Mouse (Mus musculus) myocyte (in vitro differentiated cells): ENCODE results near the gene Tcte1. TPM values are rescaled to one million over a fixed set of nuclear protein-coding genes. Genes with fewer than 3 reads are reported as not detected.
A peak's percentile ranks its signal among the peaks of the same experiment; 100 is the strongest.

ENCODE experiments used
- H3K27me3 ChIP-seq: one replicate; pipeline ENCODE4 v1.6.1; 2011; ENCODE audit not compliant: control insufficient read depth, insufficient read depth, insufficient read length
- H3K36me3 ChIP-seq: one replicate; pipeline ENCODE4 v1.6.1; 2011; ENCODE audit not compliant: control insufficient read depth, insufficient read depth
- H3K4me2 ChIP-seq: one replicate; pipeline ENCODE4 v1.6.1; 2011; ENCODE audit warnings: low read depth, control low read depth
- H3K4me3 ChIP-seq: one replicate; pipeline ENCODE4 v1.5.1; 2011; ENCODE audit warnings: mild to moderate bottlenecking, control low read depth, moderate library complexity
- H3K79me2 ChIP-seq: one replicate; pipeline ENCODE4 v1.6.1; 2011; ENCODE audit not compliant: control insufficient read depth, insufficient read depth
- H3ac ChIP-seq: one replicate; pipeline ENCODE4 v1.6.1; 2011; ENCODE audit not compliant: control insufficient read depth, insufficient read length
- CEBPB ChIP-seq: IDR thresholded peaks from 2 replicates; pipeline ENCODE4 v1.6.1; 2011; ENCODE audit warnings: mild to moderate bottlenecking, moderate library complexity; ENCODE audit not compliant: poor library complexity, insufficient read depth, severe bottlenecking
- E2F4 ChIP-seq: IDR thresholded peaks from one replicate; pipeline ENCODE4 v1.6.1; 2011; ENCODE audit warnings: mild to moderate bottlenecking, control low read depth, moderate library complexity; ENCODE audit not compliant: insufficient read depth
- MAX ChIP-seq: IDR thresholded peaks from one replicate; pipeline ENCODE4 v1.6.1; 2011; ENCODE audit warnings: low read depth, mild to moderate bottlenecking, control low read depth
- MYOD1 ChIP-seq, 3 experiments: IDR thresholded peaks; one replicate each; pipeline ENCODE4 v1.6.1; 2011; ENCODE audit warnings: control low read depth in 2 of 3, low read depth in 2 of 3, mild to moderate bottlenecking in 2 of 3, moderate library complexity in 1 of 3; ENCODE audit not compliant: insufficient read length in 2 of 3, control insufficient read depth in 1 of 3
- MYOG ChIP-seq, 3 experiments: IDR thresholded peaks; one replicate each; pipeline ENCODE4 v1.6.1; 2011; ENCODE audit warnings: control low read depth in 2 of 3, low read depth in 2 of 3, mild to moderate bottlenecking in 2 of 3; ENCODE audit not compliant: insufficient read length in 2 of 3, control insufficient read depth in 1 of 3, insufficient read depth in 1 of 3
- POLR2A ChIP-seq: IDR thresholded peaks from one replicate; pipeline ENCODE4 v1.6.1; 2011; ENCODE audit warnings: low read depth, mild to moderate bottlenecking, control low read depth, moderate library complexity; ENCODE audit not compliant: insufficient read length
- POLR2AphosphoS2 ChIP-seq: IDR thresholded peaks from one replicate; pipeline ENCODE4 v1.6.1; 2011; ENCODE audit warnings: low read depth, control low read depth; ENCODE audit not compliant: insufficient read length
- REST ChIP-seq: IDR thresholded peaks from one replicate; pipeline ENCODE4 v1.6.1; 2011; ENCODE audit warnings: mild to moderate bottlenecking, control low read depth, moderate library complexity; ENCODE audit not compliant: insufficient read depth, insufficient read length
- SRF ChIP-seq: IDR thresholded peaks from one replicate; pipeline ENCODE4 v1.6.1; 2011; ENCODE audit warnings: low read depth; ENCODE audit not compliant: control insufficient read depth, insufficient read length
- TCF12 ChIP-seq: IDR thresholded peaks from one replicate; pipeline ENCODE4 v1.6.1; 2011; ENCODE audit warnings: mild to moderate bottlenecking, control low read depth; ENCODE audit not compliant: poor library complexity, insufficient read depth, severe bottlenecking
- TCF3 ChIP-seq: IDR thresholded peaks from one replicate; pipeline ENCODE4 v1.6.1; 2011; ENCODE audit warnings: low read depth, control low read depth; ENCODE audit not compliant: insufficient read length
- USF1 ChIP-seq: IDR thresholded peaks from one replicate; pipeline ENCODE4 v1.6.1; 2011; ENCODE audit warnings: low read depth, mild to moderate bottlenecking, control low read depth, moderate library complexity
- polyA plus RNA-seq: library from polyadenylated mRNA; unstranded; fragments of >200 nt; fragmentation: generic; extraction: Trizol; gene quantifications from one replicate; pipeline ENCODE4 v1.2.1, GENCODE M21; 2012; ENCODE audit warnings: missing spikeins

Tcte1 gene
- polyA plus RNA-seq, 1 experiment = not detected

GRCm38 (mm10) chr17:45480429-45480828 is 42.8 kb upstream of the Tcte1 start:
- no peaks in the 10 kb centered on the region for H3K79me2 ChIP-seq
- no peak overlapping the region for H3ac ChIP-seq
- no peak overlapping the region for H3K4me2 ChIP-seq
- no peak overlapping the region for H3K4me3 ChIP-seq
- no peak for TF ChIP-seq MAX
- TF ChIP-seq TCF12 = no peak
- TF ChIP-seq POLR2A = no peak
- no peaks in the 10 kb centered on the region for H3K36me3 ChIP-seq
- H3K27me3 ChIP-seq = peaks cover 10% of the 10 kb centered on the region

- no peaks in the 10 kb centered on the region for H3K79me2 ChIP-seq
- no peak overlapping the region for H3K4me2 ChIP-seq
- H3K4me3 ChIP-seq = no peak overlapping the region
- H3ac ChIP-seq = no peak overlapping the region
- TF ChIP-seq POLR2A = no peak
- TF ChIP-seq REST = no peak
- no peak for TF ChIP-seq MYOG (IDR thresholded peaks at IDR 0.05; ENCODE audit: control insufficient read depth in 1 of 3, insufficient read depth in 1 of 3, insufficient read length in 2 of 3, low read depth in 2 of 3)
- TF ChIP-seq CEBPB = no peak
- no peak for TF ChIP-seq TCF12
- TF ChIP-seq E2F4 = no peak
- TF ChIP-seq MAX = no peak
- no peak for TF ChIP-seq POLR2AphosphoS2
- no peak for TF ChIP-seq SRF
- TF ChIP-seq TCF3 = no peak
- no peak for TF ChIP-seq MYOD1 (IDR thresholded peaks at IDR 0.05; ENCODE audit: control insufficient read depth in 1 of 3, insufficient read length in 2 of 3, low read depth in 2 of 3)
- TF ChIP-seq USF1 = no peak
- no peaks in the 10 kb centered on the region for H3K36me3 ChIP-seq
- H3K27me3 ChIP-seq = peaks cover 7% of the 10 kb centered on the region
Measured at GRCm38 (mm10) chr17:45485581-45485980, 37.7 kb upstream of the Tcte1 start.

GRCm38 (mm10) chr17:45487216-45487615 is 36.0 kb upstream of the Tcte1 start:
- H3K36me3 ChIP-seq = no peaks in the 10 kb centered on the region
- H3K4me3 ChIP-seq = no peak overlapping the region
- H3K4me2 ChIP-seq = no peak overlapping the region
- no peaks in the 10 kb centered on the region for H3K79me2 ChIP-seq
- H3K27me3 ChIP-seq = peaks cover 5% of the 10 kb centered on the region
- H3ac ChIP-seq = no peak overlapping the region
- TF ChIP-seq REST = peak; percentile 62
- no peak for TF ChIP-seq E2F4
- peak in 1 of 3 experiments; percentile 23 for TF ChIP-seq MYOD1 (IDR thresholded peaks at IDR 0.05; ENCODE audit: control insufficient read depth in 1 of 3, insufficient read length in 2 of 3, low read depth in 2 of 3)

GRCm38 (mm10) chr17:45488321-45489254 is 34.6 kb upstream of the Tcte1 start:
- TF ChIP-seq CEBPB = no peak
- TF ChIP-seq MYOD1 (IDR thresholded peaks at IDR 0.05; ENCODE audit: control insufficient read depth in 1 of 3, insufficient read length in 2 of 3, low read depth in 2 of 3) = no peak
- no peak for TF ChIP-seq REST
- TF ChIP-seq MYOG (IDR thresholded peaks at IDR 0.05; ENCODE audit: control insufficient read depth in 1 of 3, insufficient read depth in 1 of 3, insufficient read length in 2 of 3, low read depth in 2 of 3) = no peak
- Histone ChIP-seq H3K79me2 (no peaks in the 10 kb centered on the region), H3K4me2 (no peak overlapping the region), H3ac (no peak overlapping the region), H3K4me3 (no peak overlapping the region), H3K27me3 (peaks cover 11% of the 10 kb centered on the region), H3K36me3 (no peaks in the 10 kb centered on the region)

- Histone ChIP-seq H3K4me2 (no peak overlapping the region), H3K79me2 (no peaks in the 10 kb centered on the region), H3K27me3 (peaks cover 11% of the 10 kb centered on the region), H3K36me3 (no peaks in the 10 kb centered on the region), H3K4me3 (no peak overlapping the region), H3ac (no peak overlapping the region)
- TF ChIP-seq TCF3 = no peak
- TF ChIP-seq MAX = no peak
- TF ChIP-seq MYOD1 (IDR thresholded peaks at IDR 0.05; ENCODE audit: control insufficient read depth in 1 of 3, insufficient read length in 2 of 3, low read depth in 2 of 3) = no peak
- no peak for TF ChIP-seq MYOG (IDR thresholded peaks at IDR 0.05; ENCODE audit: control insufficient read depth in 1 of 3, insufficient read depth in 1 of 3, insufficient read length in 2 of 3, low read depth in 2 of 3)
- no peak for TF ChIP-seq POLR2A
Measured at GRCm38 (mm10) chr17:45489736-45490135, 33.5 kb upstream of the Tcte1 start.
